Mouse (Mus musculus): ENCODE results near the gene Mtfmt.

The Mtfmt gene

GRCm38 (mm10) chr9:65427511-65427910 is 8.1 kb upstream of the Mtfmt start:
- DNase-seq (ENCODE audit: low read depth, low spot score), result no peak

GRCm38 (mm10) chr9:65428003-65428402 is 7.6 kb upstream of the Mtfmt start:
- no peak for DNase-seq (ENCODE audit: low read depth, low spot score)

GRCm38 (mm10) chr9:65430401-65430800 is 5.2 kb upstream of the Mtfmt start:
- DNase-seq (ENCODE audit: low read depth, low spot score), result no peak

- DNase-seq (ENCODE audit: low read depth, low spot score), result no peak
Measured at GRCm38 (mm10) chr9:65430921-65431320, 4.7 kb upstream of the Mtfmt start.

- peak; percentile 82 for DNase-seq (ENCODE audit: low read depth, low spot score)
Measured at GRCm38 (mm10) chr9:65432236-65432635, 3.3 kb upstream of the Mtfmt start.

GRCm38 (mm10) chr9:65434140-65434539 is 1.4 kb upstream of the Mtfmt start:
- peak; percentile 56 for DNase-seq (ENCODE audit: low read depth, low spot score)

- no peak for DNase-seq (ENCODE audit: low read depth, low spot score)
Measured at GRCm38 (mm10) chr9:65435211-65435610, 371 bp upstream of the Mtfmt start.

GRCm38 (mm10) chr9:65444692-65445091 is 9.1 kb downstream of the Mtfmt start:
- no peak for DNase-seq (ENCODE audit: low read depth, low spot score)

GRCm38 (mm10) chr9:65447951-65448350 is 12.4 kb downstream of the Mtfmt start:
- no peak for DNase-seq (ENCODE audit: low read depth, low spot score)

- no peak for DNase-seq (ENCODE audit: low read depth, low spot score)
Measured at GRCm38 (mm10) chr9:65458975-65459374, 23.4 kb downstream of the Mtfmt start.

GRCm38 (mm10) chr9:65460198-65460597 is 24.6 kb downstream of the Mtfmt start:
- no peak for DNase-seq (ENCODE audit: low read depth, low spot score)

- peak; percentile 96 for DNase-seq (ENCODE audit: low read depth, low spot score)
Measured at GRCm38 (mm10) chr9:65460732-65461442, 25.3 kb downstream of the Mtfmt start, which contains the start of gene Spg21. Gene Spg21, plus strand, starts transcription at chr9:65460947.

- no peak for DNase-seq (ENCODE audit: low read depth, low spot score)
Measured at GRCm38 (mm10) chr9:65462544-65462943, 27.0 kb downstream of the Mtfmt start.

GRCm38 (mm10) chr9:65464161-65464560 is 28.6 kb downstream of the Mtfmt start:
- DNase-seq (ENCODE audit: low read depth, low spot score), result no peak

GRCm38 (mm10) chr9:65465241-65465640 is 29.7 kb downstream of the Mtfmt start:
- no peak for DNase-seq (ENCODE audit: low read depth, low spot score)

GRCm38 (mm10) chr9:65467686-65468085 is 32.1 kb downstream of the Mtfmt start:
- DNase-seq (ENCODE audit: low read depth, low spot score), result peak; percentile 33

- DNase-seq (ENCODE audit: low read depth, low spot score), result no peak
Measured at GRCm38 (mm10) chr9:65472769-65473168, 37.2 kb downstream of the Mtfmt start.

GRCm38 (mm10) chr9:65479158-65479557 is 43.6 kb downstream of the Mtfmt start:
- no peak for DNase-seq (ENCODE audit: low read depth, low spot score)

GRCm38 (mm10) chr9:65480071-65480470 is 44.5 kb downstream of the Mtfmt start:
- DNase-seq (ENCODE audit: low read depth, low spot score), result no peak

- no peak for DNase-seq (ENCODE audit: low read depth, low spot score)
Measured at GRCm38 (mm10) chr9:65491476-65491875, 55.9 kb downstream of the Mtfmt start.

GRCm38 (mm10) chr9:65492351-65492750 is 56.8 kb downstream of the Mtfmt start:
- DNase-seq (ENCODE audit: low read depth, low spot score), result no peak

GRCm38 (mm10) chr9:65492851-65493250 is 57.3 kb downstream of the Mtfmt start:
- DNase-seq (ENCODE audit: low read depth, low spot score), result no peak

GRCm38 (mm10) chr9:65502146-65502545 is 66.6 kb downstream of the Mtfmt start:
- DNase-seq (ENCODE audit: low read depth, low spot score), result peak; percentile 32
